Mouse (Mus musculus) left cerebral cortex, postnatal 14 days (tissue): ENCODE results near the gene B3galt2. TPM values are rescaled to one million over a fixed set of nuclear protein-coding genes. Genes with fewer than 3 reads are reported as not detected.
A peak's percentile ranks its signal among the peaks of the same experiment; 100 is the strongest.

ENCODE experiments used
- DNase-seq, 2 experiments: peaks; one replicate each; pipeline ENCODE4 v3.0.0; 2021 to 2022; ENCODE audit warnings: low spot score in 2 of 2, mixed read lengths in 1 of 2
- intact Hi-C: fragments of 180-260 bp; cut with DNase I; formaldehyde crosslinking; loops from one replicate; pipeline ENCODE4 v1.15.1; 2025
- total RNA-seq, 2 experiments: library from RNA; stranded (reverse); gene quantifications; 2 replicates each; pipeline ENCODE4 v1.2.3; 2021

The B3galt2 gene
- total RNA-seq, 2 experiments from 2014 or later, result 18.1 to 26.1 TPM

- intact Hi-C loops, result loop anchor here (1.0 kb wide), 1 partner anchor 38 kb away; no protein-coding TSS in a partner anchor
- no peak for DNase-seq
Measured at GRCm38 (mm10) chr1:143701736-143702135, 61.3 kb downstream of the B3galt2 start.

GRCm38 (mm10) chr1:143702141-143702740 lies 61.8 kb downstream of the B3galt2 start:
- intact Hi-C loops, result loop anchor here (1.0 kb wide), 1 partner anchor 37 kb away; no protein-coding TSS in a partner anchor
- DNase-seq, result no peak

- DNase-seq, result peak; percentile 92 to 93
- intact Hi-C loops, result loop anchor here (1.0 kb wide), 1 partner anchor 36 kb away; no protein-coding TSS in a partner anchor
Measured at GRCm38 (mm10) chr1:143702741-143703262, 62.3 kb downstream of the B3galt2 start, which contains the start of gene Cdc73. Gene Cdc73, minus strand, starts transcription at chr1:143702893.

Other genes starting within 250 kb of the B3galt2 start
- gene Cdc73, start 62.2 kb downstream of the B3galt2 start, total RNA-seq, result 10 to 100 TPM; 52.6 to 53.1 TPM
- 100 to 1,000 TPM; 117 to 118 TPM for gene Glrx2, start 75.7 kb downstream of the B3galt2 start, total RNA-seq
- gene Trove2, start 136.4 kb downstream of the B3galt2 start, total RNA-seq, result 10 to 100 TPM; 26.7 to 27.7 TPM
- 10 to 100 TPM; 35.5 to 36.2 TPM for gene Uchl5, start 136.6 kb downstream of the B3galt2 start, total RNA-seq